Mouse (Mus musculus) ES-Bruce4 (cell line): ENCODE results near the gene Slc35b1.

ENCODE experiments used
- CTCF ChIP-seq: IDR thresholded peaks from one replicate; pipeline ENCODE4 v1.8.1; 2011; ENCODE audit warnings: low read depth, low read length
- EP300 ChIP-seq: IDR thresholded peaks from 2 replicates; pipeline ENCODE4 v1.6.1; 2011; ENCODE audit warnings: low read depth, low read length; ENCODE audit not compliant: insufficient read depth
- POLR2A ChIP-seq: IDR thresholded peaks from one replicate; pipeline ENCODE4 v1.8.1; 2011; ENCODE audit warnings: low read length; ENCODE audit not compliant: insufficient read depth

- TF ChIP-seq EP300: no peak
- no peak for TF ChIP-seq CTCF
- no peak for TF ChIP-seq POLR2A
Measured at GRCm38 (mm10) chr11:95371182-95371581, 13.3 kb upstream of the Slc35b1 start.
